Mouse (Mus musculus) fibroblast of lung, adult 2 months (primary cell): Measurements from ENCODE around the gene Tm4sf1.

ENCODE experiments used
- DNase-seq: peaks from one replicate; pipeline ENCODE4 v3.0.0-alpha.2; 2011; ENCODE audit warnings: low read depth

Tm4sf1 gene

DNA sequence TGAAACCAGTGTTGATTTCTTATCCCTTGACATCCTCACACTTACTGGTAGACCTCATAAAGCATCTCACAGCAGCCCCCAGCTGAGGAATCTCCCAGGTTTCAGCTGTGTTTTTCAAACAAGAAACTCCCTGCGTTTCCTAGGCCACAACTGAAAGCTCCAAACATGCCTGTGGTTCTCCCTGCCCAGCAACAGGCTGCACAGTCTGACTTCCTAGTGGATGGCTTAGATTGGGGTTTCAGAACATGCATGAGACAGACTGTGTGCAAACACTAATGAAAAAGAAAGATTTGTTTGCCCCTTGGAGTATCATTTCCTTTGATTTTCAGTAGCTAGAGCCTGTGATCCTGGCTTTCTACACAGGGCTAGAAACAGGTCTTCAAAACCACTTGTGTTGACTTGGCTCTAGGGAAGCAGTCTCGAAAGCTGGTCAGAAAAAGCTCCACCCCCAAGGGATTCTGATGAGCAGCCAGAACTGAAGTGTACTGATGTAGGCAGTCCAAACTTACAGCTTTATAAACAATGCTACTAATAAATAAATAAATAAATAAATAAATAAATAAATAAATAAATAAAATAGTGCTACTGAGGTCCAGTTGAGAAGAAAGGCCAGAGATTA is at the start of gene Tm4sf1:
Tm4sf1 (minus strand) TSS at position 68 of the 619 bp plus-strand sequence.
- no peak for DNase-seq

DNA sequence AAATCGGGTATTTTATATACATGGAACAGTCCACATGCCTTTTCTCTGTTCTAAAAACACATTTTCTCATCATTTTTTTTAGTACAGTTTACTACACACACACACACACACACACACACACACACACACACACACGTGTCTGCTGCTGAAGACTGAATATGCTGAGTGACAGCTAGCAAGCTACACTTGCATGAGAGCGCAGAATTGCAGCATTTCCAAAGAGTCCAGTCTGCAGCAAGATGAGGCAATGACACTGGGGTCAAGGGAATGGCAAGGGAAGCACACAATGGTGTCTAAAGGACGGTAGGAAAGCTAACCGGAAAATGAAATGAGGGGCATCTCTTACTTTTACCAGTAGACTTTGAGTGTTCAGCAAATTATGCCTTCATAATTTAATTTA is 43.0 kb upstream of the Tm4sf1 start:
- no peak for DNase-seq

DNA sequence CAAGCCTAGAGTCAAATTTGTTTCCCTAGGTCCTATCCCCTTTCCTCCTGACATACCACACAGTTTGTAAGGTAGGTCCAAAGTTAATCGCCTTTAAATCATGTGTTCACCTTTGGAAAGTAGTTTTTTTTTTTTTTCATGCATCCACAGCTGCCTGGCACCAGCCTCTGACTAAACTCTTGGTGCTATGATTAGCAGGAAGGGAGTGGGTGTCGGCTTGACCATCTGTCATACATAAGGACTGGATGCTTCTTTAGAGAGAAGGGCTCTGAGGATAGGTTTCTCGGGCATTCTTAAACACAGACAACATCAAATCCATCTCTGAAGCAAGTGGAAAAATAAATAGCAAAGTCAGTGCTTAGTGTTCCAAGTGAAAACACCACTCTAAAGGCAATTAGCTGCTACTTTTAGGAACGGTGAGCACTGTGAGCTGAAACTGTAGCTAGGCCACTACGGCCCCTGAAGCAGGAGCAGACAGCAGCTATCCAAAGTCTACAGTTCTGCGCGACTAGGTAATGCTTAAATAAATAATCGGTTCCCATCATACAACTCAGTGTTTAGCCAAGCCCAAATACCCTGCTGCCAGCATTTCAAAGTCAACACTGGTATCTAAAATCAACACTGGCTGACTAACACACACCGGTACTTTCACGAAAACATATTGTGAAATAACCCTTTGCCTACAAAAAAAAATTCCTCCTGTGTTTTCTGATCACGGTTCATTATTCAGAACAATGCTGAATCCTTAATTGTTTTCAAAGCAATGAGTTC is 42.2 kb upstream of the Tm4sf1 start:
- peak; percentile 77 for DNase-seq

DNA sequence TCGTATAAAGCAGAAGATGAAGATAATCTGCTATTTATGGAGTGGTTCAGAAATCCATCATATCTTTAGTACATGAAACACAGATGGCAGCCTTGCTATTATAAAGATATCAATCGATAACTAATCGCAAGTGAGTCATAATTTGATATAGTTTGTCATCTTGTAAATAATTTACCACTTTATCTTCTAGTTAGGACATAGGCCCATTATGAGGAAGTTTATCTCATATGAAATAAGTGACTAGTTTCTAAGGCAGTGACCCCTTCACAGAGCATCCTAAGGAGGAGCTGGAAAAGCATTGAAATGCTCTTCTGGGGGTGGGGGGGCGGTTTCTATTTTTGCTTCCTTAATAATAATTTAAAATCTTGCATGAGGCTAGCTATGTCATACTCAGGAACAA is 41.2 kb upstream of the Tm4sf1 start:
- no peak for DNase-seq

DNA sequence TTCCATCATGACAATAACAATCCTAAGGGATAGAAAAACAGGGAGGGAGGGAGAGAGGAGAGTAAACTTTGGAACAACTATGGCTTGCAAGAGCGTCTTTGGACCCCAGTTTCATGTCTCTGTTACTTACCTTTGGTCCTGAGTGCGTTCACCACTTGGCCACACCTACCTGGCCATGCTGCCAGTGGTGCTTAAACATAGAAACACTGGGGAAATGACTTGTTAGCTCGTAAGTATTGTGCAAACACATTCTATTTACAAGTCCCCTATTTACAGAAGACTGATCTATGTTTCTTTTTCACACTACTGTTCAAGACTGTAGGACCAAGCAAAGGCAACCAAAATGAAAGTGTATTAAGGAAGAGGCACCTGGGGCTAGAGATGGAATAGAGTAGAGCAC is 39.5 kb upstream of the Tm4sf1 start:
- no peak for DNase-seq

DNA sequence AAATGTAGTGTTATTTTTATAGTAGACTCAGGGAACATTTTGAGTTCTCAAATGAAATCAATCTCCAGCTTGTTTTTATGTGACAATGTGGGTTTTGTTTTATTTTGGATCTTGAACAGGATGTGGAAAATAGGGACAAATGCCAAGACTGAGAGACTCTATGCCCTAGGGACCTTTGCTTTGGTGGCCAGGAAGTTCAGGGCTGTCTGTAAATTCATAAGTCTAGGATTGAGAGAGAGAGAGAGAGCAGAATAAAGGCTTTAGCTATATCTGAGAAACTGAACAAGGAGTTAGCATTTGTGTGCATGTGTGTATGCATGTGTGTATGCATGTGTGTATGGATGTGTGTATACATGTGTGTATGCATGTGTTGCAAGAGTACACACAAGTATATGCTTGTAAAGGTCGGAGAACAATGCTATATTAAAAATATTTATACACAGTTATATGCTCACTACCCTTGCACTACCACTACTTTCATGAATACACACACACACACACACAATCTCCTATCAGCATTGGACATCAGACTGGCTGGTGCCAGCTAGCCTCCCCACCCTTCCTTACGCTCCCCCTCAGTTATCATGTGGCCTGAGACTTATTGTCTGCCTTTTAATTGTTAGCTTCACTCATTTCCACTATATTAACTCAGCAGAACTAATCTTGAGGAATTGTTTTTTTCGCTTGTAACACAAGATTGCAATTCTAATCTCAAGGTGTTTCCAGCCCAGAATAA is 33.5 kb upstream of the Tm4sf1 start:
- no peak for DNase-seq

DNA sequence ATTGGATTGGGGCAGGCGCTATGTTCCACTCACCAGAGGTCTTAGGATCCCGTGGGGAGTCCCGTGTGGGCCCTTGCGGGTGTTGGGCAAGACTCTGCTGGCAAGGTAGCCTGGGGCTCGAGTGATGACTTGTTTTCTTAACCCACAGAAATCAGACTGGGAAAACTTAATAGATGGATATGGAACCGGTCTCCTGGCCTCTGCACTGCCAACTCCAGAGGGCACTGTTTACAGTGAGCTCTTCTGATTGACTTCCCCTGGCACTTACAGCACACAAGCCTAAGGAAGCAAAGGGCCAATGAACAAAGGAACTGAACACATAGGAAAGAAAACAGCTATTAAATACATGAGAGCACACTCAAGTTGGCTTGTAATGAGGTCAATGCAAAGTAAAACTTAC is 26.2 kb upstream of the Tm4sf1 start:
- no peak for DNase-seq

DNA sequence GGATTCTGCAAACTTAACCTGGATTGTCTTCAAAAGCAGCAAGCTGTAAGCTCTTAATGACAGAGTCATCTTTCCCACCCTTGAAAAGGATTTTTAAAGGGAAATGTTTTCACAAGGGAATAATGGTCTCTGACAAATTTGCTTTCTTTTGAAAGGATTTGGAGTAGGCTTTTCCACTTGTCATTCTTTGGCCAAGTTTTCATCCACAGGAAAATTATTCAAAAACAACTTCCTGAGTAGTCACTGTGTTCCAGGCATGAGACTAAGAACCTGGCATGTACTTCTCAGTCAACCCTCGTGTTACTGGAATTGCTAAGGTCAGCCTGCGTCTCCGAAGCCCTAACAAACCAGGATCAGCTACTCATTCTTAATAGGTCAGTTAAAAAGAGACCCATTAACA is 5.3 kb upstream of the Tm4sf1 start:
- peak; percentile 74 for DNase-seq

DNA sequence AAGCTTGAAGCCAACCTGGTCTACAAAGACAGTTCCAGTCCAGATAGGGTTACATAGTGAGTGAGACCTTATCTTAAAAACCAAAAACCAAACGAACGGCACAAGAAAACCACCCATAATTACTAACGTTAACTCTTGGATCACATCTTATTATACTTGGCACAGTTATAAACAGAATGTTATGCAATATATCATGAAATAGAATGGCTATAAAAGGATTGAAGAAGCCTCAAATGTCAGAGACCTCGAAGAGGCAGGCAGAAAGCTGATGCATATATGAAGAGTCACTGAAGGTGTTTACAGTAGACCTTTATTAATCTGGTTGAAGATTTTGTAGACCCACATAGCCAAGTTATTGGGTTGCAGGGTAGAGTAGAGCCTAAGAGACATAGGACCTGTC is 3.8 kb upstream of the Tm4sf1 start:
- no peak for DNase-seq

DNA sequence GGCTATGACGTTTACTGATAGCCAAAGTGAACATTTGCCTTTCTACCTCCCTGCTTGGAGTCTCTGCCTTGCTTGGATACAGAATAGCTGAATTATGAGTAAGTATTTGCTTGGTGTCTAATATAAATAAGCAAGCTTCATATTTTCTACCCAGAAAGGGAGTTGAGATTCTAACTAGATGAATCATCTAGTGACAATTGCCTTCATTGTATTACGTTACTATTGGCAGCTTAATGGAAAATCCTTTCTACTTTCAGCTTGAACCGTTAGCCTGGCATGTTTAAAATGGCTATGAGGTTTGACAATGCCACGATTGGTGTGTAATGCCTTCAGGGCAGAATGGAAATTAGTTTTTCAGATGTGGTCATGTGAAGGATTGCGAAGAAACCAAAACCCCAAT is 2.7 kb upstream of the Tm4sf1 start:
- DNase-seq, result peak; percentile 87

DNA sequence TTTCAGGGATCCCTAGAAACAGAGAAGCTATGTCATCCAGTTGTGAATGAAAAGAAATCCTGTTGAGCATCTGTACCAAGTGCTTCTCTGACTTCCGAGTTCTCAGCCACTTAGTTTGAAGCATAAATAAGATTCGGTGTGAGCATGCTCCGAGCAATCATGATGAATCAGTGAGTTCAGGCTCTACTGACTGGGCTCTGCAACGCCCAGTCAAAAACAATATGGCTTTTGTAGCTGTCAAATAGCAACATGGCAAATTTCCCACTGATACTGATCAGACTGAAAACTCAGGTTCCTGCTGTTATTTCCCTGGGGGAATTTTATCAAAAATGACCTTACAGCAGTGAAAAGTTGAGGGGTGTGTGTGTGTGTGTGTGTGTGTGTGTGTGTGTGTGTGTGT is 2.3 kb upstream of the Tm4sf1 start:
- DNase-seq, result peak; percentile 79

DNA sequence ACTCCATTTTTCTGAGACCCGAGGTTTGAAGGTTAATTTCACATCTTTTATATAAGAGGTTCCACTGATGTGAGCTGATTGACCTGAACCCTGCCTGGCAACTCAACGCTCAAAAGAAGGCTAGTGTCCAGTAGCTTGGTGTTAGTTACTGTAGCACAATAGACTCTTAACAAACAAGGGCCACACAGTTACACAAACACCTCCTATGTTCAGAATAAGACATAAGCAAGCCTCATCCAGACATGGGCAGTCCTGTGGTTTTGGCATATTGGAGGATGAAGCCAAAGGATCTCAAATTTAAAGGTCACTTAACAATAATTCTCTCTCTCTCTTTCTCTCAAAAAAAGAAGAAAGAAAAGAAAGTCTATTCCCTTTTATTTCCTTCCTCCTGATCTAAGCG is 1.7 kb upstream of the Tm4sf1 start:
- no peak for DNase-seq

DNA sequence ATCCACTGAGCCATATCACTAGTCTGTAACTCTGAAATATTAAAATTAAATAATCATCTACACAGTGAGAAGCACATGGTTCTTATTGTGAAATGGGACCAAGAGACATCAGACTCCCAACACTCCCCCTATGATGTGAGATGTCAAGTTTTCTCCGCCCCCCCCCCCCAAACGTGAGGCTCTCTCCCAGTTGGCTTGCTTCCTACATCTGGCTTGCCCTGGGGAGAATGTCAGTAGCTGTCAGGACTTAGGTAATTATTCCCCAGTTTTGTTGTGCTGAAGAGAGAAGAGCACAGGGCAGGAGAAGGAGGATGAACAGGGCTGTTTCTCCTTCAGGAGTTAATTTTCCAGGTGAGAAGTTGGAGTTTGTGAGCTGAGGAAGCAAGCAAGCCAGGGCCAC is 1.1 kb upstream of the Tm4sf1 start:
- no peak for DNase-seq

DNA sequence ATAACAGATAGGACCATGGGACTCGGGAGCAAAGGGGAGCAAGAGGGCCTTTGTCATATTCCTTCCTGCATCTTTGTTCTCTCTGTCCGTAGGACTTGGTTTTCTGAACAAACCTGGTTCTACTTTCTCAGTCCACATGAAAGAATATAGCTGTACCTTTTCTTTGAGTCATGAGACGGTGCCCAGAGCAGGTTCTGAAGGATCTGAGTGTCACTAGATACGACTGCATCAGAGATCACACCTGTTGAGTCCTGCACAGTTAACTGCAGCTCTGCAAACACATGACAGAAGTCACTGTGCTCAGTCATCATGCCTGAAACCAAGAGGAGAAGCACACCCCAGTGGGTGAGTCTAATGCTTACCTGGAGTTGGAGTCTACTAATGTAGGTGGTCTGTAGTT is 422 bp downstream of the Tm4sf1 start:
- DNase-seq, result no peak

DNA sequence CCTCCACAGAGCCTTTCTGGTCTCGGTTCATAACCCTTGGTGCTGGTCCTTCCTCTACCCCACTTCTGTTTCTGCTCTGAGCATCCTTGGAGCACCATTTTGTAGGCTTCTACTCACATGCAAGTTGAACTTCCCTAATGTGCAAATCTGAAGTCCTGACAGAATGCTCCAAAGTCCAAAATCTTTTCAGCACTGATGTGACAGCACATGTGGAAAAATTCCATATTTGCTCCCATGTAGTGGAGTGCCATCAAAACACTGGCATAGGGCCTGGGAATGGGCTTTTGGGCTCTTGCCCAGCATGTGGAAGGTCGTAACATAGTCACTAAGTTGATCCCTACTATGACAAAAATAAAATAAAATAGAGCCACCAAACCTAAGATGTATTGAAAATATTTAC is 3.8 kb downstream of the Tm4sf1 start:
- DNase-seq, result no peak

DNA sequence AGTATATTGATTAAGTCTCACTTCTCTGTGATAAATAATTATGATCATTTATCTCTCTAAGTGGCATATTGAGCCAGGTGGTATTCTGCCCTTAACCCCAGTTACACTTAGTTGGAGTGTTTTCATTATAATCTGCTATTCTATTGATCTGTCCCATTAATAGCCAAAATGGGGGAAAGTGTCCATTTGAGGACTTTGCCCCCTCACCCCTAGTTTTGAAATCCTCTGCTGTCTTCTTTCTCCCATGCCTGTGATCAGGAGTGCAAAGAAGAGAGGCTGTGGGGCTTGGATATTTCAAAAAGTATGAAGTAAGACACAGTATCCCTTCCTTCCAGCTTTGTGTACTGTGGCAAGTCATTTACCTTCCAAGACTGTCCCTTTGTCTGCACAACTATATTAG is 5.2 kb downstream of the Tm4sf1 start:
- DNase-seq, result no peak

DNA sequence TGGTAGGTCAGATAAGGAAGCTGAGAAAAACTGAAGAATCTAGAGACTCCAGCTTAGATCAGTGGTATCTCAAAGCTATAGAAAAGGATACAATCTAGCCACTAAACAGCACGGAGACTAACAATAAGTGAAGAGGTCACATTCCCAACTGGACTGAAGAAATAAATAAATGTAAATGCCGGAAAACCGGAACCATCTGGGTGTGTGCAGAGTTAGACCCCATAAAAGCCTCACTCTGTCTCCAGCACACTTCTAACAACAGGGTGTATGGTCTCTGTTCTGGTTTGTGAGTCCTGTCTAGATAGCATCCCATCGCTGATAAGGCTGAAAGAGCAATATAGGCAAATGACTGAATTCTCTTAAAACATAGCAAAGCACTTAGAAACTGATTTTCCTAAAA is 6.2 kb downstream of the Tm4sf1 start:
- no peak for DNase-seq

DNA sequence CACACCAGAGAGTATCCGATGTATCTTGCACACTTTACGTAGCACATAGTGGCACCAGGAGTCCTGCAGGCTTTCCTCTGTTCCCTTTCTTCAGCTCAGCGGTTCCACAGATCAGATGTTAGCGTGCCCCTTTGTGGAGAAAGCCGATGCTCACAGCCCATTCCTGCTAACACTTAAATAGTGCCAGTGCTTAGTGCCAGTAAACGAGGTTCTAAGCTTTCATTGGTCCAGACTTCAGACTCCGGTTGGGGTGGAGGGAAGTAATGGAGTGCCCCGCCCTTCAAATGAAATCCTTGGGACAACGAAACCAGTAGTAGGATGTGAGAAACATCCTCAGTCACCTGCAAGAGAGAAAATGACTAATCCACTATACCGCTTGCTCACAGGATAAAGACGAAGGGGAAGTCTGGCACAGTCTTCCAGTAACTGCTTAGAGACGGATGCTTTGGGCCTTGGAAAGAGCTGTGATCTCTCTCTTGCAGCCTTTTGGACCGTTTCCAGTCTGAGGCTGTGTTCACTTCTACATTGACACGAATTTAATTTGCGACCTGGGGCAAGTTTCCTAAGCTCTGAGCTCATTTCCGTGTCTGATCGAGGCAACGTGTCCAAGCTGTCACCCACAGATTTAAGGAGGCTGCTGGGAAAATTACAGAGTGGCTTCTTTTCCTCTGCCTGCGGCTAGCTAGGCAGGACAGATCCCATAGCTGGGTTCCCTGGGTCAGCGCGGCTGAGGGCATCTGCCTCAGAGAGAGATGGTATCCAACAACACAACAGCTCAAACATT is 6.9 kb downstream of the Tm4sf1 start:
- peak; percentile 69 for DNase-seq

DNA sequence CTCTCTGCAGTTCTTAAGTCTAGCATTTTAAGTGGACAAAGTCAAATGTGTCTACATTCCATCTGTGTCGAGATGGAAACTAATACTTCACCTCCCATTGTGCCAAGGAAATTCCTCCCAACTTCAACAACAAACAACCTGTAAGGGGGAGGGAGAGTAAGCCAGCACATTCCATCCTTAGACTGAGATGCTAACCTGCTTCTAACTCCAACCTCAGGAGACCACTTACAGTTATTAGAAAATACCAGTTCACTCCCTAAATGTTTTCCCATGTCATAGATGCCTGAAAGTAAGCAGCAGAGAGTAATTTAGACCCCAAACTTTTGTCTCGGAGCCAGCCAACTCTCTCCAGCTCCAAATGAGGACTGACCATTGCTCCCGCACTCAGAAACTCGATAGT is 7.9 kb downstream of the Tm4sf1 start:
- no peak for DNase-seq

DNA sequence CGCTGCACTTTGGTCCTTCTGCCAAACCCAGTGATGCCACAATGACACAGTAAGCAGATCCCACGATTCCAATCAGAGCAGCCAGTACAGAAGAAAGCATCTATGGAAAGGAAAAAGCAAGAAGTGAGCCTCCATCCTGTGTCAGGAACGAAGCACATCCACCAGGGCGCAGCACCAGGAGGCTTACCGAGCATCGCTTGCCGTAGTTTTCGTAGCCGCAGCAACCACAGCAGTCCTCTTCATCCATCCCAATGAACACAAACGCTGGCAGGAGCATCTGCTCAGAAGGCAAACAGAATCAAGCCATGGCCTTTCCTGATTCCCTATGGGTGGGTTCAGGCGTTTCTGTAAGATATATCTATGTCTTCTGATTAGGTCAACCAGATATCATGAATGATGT is 9.0 kb downstream of the Tm4sf1 start:
- no peak for DNase-seq

DNA sequence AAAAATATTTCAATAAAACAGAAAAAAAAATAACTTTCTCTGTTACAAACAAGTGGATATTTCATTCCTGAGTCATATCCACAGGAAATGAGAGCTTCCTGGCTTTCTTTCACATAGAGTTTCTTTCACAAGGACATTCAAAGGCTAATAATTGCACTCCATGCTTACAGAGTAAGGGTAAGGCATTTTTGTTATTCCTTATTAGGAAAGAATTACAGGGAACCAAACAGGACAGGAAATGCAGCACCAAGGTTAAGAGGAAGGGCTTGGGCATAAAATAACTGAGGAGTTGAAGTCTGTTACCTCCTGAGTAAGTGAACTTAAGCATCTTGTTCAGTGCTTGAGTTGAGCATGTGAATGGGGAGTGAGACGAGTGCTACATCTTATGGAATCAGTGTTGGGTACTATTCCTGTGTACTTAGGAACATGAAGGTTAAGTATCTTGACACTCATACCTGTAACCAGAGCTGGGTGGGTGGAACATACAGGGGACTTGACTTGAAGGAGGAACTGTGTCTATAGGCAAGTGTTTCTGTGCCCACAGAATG is 12.8 kb downstream of the Tm4sf1 start:
- no peak for DNase-seq
